Mouse (Mus musculus) lung, embryonic 16.5 days (tissue): Measurements from ENCODE around the gene Tas2r102. TPM values are rescaled to one million over a fixed set of nuclear protein-coding genes. Genes with fewer than 3 reads are reported as not detected.

Experiments
- ATAC-seq: fragments of 200-750 bp; cut with Nextera tagmentation; 2 replicates; pipeline ENCODE4 v1.8.0; 2017; ENCODE audit warnings: low read depth, mild to moderate bottlenecking, moderate library complexity
- H3K27ac ChIP-seq: fragments of 300-500 bp; sonication (generic); 2 replicates; pipeline ENCODE4 v1.5.1; 2014; ENCODE audit warnings: mild to moderate bottlenecking, control low read depth, low read length
- H3K27me3 ChIP-seq: fragments of 300-500 bp; sonication (generic); 2 replicates; pipeline ENCODE4 v1.6.1; 2014; ENCODE audit warnings: low read depth, low read length, mixed read lengths; ENCODE audit not compliant: control insufficient read depth, insufficient read depth
- H3K36me3 ChIP-seq: fragments of 300-500 bp; sonication (generic); 2 replicates; pipeline ENCODE4 v1.6.1; 2014; ENCODE audit warnings: low read length; ENCODE audit not compliant: control insufficient read depth, insufficient read depth
- H3K4me1 ChIP-seq: fragments of 300-500 bp; sonication (generic); replicated peaks from 2 replicates; pipeline ENCODE4 v1.6.1; 2014; ENCODE audit warnings: low read length, mixed read lengths; ENCODE audit not compliant: control insufficient read depth, insufficient read depth
- H3K4me2 ChIP-seq: fragments of 300-500 bp; sonication (generic); 2 replicates; pipeline ENCODE4 v1.6.1; 2014; ENCODE audit warnings: low read depth, low read length, control low read depth
- H3K4me3 ChIP-seq: fragments of 300-500 bp; sonication (generic); 2 replicates; pipeline ENCODE4 v1.5.1; 2014; ENCODE audit warnings: mild to moderate bottlenecking, low read length, control low read depth
- H3K9ac ChIP-seq: fragments of 300-500 bp; sonication (generic); 2 replicates; pipeline ENCODE4 v1.6.1; 2014; ENCODE audit warnings: low read length, control low read depth
- H3K9me3 ChIP-seq: fragments of 300-500 bp; sonication (generic); 2 replicates; pipeline ENCODE4 v1.6.1; 2016; ENCODE audit warnings: low read length; ENCODE audit not compliant: control insufficient read depth
- WGBS: fragments of 180-500 bp; shearing (Covaris S2); extraction: QIAGEN DNeasy Blood & Tissue Kit; methylation state at CpG from one replicate; pipeline ENCODE4 v1.1.7; 2014; 5-methylcytosine and 5-hydroxymethylcytosine counted together
- polyA plus RNA-seq: library from polyadenylated mRNA; unstranded; fragments of >200 nt; fragmentation: Nextera tagmentation; extraction: Ambion mirVana; gene quantifications from 2 replicates; pipeline ENCODE4 v1.2.1, GENCODE M21; 2015

Tas2r102 gene
- polyA plus RNA-seq, result not detected in 2 replicates

GRCm38 (mm10) chr6:132761831-132762230 lies at the start of gene Tas2r102:
Gene Tas2r102, plus strand, starts transcription at chr6:132762131.
- Histone ChIP-seq H3K4me2 (no peak within 1 kb of the TSS), H3K4me3 (no peak within 1 kb of the TSS), H3K4me1 (no peaks in the 10 kb centered on the region), H3K36me3 (no peaks in the 10 kb centered on the region), H3K9me3 (no peaks in the 10 kb centered on the region), H3K9ac (no peak within 1 kb of the TSS), H3K27me3 (no peaks in the 10 kb centered on the region), H3K27ac (no peak within 1 kb of the TSS)
- 81% methylated on average over 2 of the region's 2 CpGs for WGBS
- ATAC-seq, result no peak

DNA sequence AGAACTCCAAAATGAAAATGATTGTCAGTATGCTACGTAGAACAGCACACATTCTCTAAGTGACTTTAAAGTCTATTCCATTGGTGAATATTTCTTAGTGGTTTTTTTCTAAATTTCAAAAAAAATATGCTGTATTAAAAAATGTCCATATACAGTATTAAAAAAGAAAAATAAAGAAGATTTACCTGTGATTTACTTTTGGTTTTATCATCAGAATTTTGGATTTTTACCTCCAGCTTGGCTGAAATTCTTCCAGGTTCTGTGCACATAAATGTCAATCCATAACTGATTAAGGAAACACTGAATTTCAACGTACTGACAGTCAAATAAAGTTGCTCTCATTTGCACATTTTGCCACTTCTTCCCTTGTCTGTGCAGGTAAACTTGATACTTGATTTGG lies 24.0 kb upstream of the Tas2r102 start, which contains the start of gene Tas2r115:
TSS of gene Tas2r115 (minus strand) at position 101 of the 400 bp plus-strand sequence.
- H3K27ac ChIP-seq, result no peak within 1 kb of the TSS
- ATAC-seq, result no peak
- no peaks in the 10 kb centered on the region for H3K4me1 ChIP-seq
- no peaks in the 10 kb centered on the region for H3K27me3 ChIP-seq
- no peaks in the 10 kb centered on the region for H3K9me3 ChIP-seq
- no peak within 1 kb of the TSS for H3K4me2 ChIP-seq
- H3K36me3 ChIP-seq, result no peaks in the 10 kb centered on the region
- no peak within 1 kb of the TSS for H3K9ac ChIP-seq
- WGBS, result 55% methylated on average over 2 of the region's 2 CpGs
- H3K4me3 ChIP-seq, result no peak within 1 kb of the TSS

GRCm38 (mm10) chr6:132750206-132750605 lies 11.7 kb upstream of the Tas2r102 start:
- Histone ChIP-seq H3K9me3 (no peaks in the 10 kb centered on the region), H3K4me1 (no peaks in the 10 kb centered on the region), H3K4me3 (no peak overlapping the region), H3K27ac (no peak overlapping the region), H3K27me3 (no peaks in the 10 kb centered on the region), H3K4me2 (no peak overlapping the region), H3K9ac (no peak overlapping the region), H3K36me3 (no peaks in the 10 kb centered on the region)
- WGBS, result 86% methylated on average over 2 of the region's 2 CpGs
- ATAC-seq, result no peak

GRCm38 (mm10) chr6:132754430-132754829 lies 7.5 kb upstream of the Tas2r102 start, which contains the start of gene Tas2r124:
Gene Tas2r124, plus strand, starts transcription at chr6:132754730.
- ATAC-seq, result no peak
- H3K9ac ChIP-seq, result no peak within 1 kb of the TSS
- H3K9me3 ChIP-seq, result no peaks in the 10 kb centered on the region
- H3K4me3 ChIP-seq, result no peak within 1 kb of the TSS
- no peak within 1 kb of the TSS for H3K4me2 ChIP-seq
- no peaks in the 10 kb centered on the region for H3K27me3 ChIP-seq
- H3K27ac ChIP-seq, result no peak within 1 kb of the TSS
- WGBS, result 76% methylated on average over 1 of the region's 1 CpGs
- no peaks in the 10 kb centered on the region for H3K36me3 ChIP-seq
- no peaks in the 10 kb centered on the region for H3K4me1 ChIP-seq

GRCm38 (mm10) chr6:132778062-132778461 lies 16.1 kb downstream of the Tas2r102 start, which contains the start of gene Tas2r136:
Gene Tas2r136, minus strand, starts transcription at chr6:132778162.
- ATAC-seq, result no peak
- H3K9me3 ChIP-seq, result no peaks in the 10 kb centered on the region
- no peaks in the 10 kb centered on the region for H3K27me3 ChIP-seq
- H3K36me3 ChIP-seq, result no peaks in the 10 kb centered on the region
- no peak within 1 kb of the TSS for H3K27ac ChIP-seq
- H3K4me2 ChIP-seq, result no peak within 1 kb of the TSS
- H3K4me3 ChIP-seq, result no peak within 1 kb of the TSS
- H3K4me1 ChIP-seq, result no peaks in the 10 kb centered on the region
- H3K9ac ChIP-seq, result no peak within 1 kb of the TSS

- ATAC-seq, result peak; percentile 88
- Histone ChIP-seq H3K9ac (no peak overlapping the region), H3K4me2 (no peak overlapping the region), H3K36me3 (no peaks in the 10 kb centered on the region), H3K27ac (no peak overlapping the region), H3K4me3 (no peak overlapping the region), H3K4me1 (no peaks in the 10 kb centered on the region), H3K27me3 (no peaks in the 10 kb centered on the region), H3K9me3 (peaks cover 9% of the 10 kb centered on the region; the same call in 1 of the 2 replicates)
- WGBS, result 10% methylated on average over 1 of the region's 1 CpGs
Observed at GRCm38 (mm10) chr6:132795393-132795792, 33.5 kb downstream of the Tas2r102 start.

- no peak within 1 kb of the TSS for H3K4me2 ChIP-seq
- no peaks in the 10 kb centered on the region for H3K27me3 ChIP-seq
- H3K27ac ChIP-seq, result no peak within 1 kb of the TSS
- no peak for ATAC-seq
- no peaks in the 10 kb centered on the region for H3K9me3 ChIP-seq
- H3K36me3 ChIP-seq, result no peaks in the 10 kb centered on the region
- H3K4me3 ChIP-seq, result no peak within 1 kb of the TSS
- WGBS, result 84% methylated on average over 1 of the region's 1 CpGs
- H3K9ac ChIP-seq, result no peak within 1 kb of the TSS
- no peaks in the 10 kb centered on the region for H3K4me1 ChIP-seq
Observed at GRCm38 (mm10) chr6:132802518-132802917, 40.6 kb downstream of the Tas2r102 start, which contains the start of gene Tas2r117. Gene Tas2r117, plus strand, starts transcription at chr6:132802818.

Other genes with a start within 250 kb of the Tas2r102 start
- gene Prh1, start 192.3 kb upstream of the Tas2r102 start, polyA plus RNA-seq, result not detected in 2 replicates
- gene Prp2, start 166.2 kb upstream of the Tas2r102 start, polyA plus RNA-seq, result not detected in 2 replicates
- not detected in 2 replicates for gene A630073D07Rik, start 110.6 kb upstream of the Tas2r102 start, polyA plus RNA-seq
- gene Tas2r120, start 105.2 kb upstream of the Tas2r102 start, polyA plus RNA-seq, result not detected in 2 replicates
- not detected in 2 replicates for gene Tas2r121, start 61.1 kb upstream of the Tas2r102 start, polyA plus RNA-seq
- gene Tas2r122, start 50.2 kb upstream of the Tas2r102 start, polyA plus RNA-seq, result not detected in 2 replicates
- gene Tas2r115, start 24.1 kb upstream of the Tas2r102 start, polyA plus RNA-seq, result not detected in 2 replicates
- not detected in 2 replicates for gene Tas2r124, start 7.4 kb upstream of the Tas2r102 start, polyA plus RNA-seq
- gene Tas2r136, start 16.0 kb downstream of the Tas2r102 start, polyA plus RNA-seq, result not detected in 2 replicates
- gene Tas2r117, start 40.7 kb downstream of the Tas2r102 start, polyA plus RNA-seq, result not detected in 2 replicates
- not detected in 2 replicates for gene Tas2r123, start 85.0 kb downstream of the Tas2r102 start, polyA plus RNA-seq
- not detected in 2 replicates for gene Tas2r116, start 93.3 kb downstream of the Tas2r102 start, polyA plus RNA-seq
- not detected in 2 replicates for gene Tas2r110, start 105.9 kb downstream of the Tas2r102 start, polyA plus RNA-seq
- not detected in 2 replicates for gene Tas2r113, start 130.9 kb downstream of the Tas2r102 start, polyA plus RNA-seq
- gene Tas2r125, start 147.5 kb downstream of the Tas2r102 start, polyA plus RNA-seq, result not detected in 2 replicates
- gene Tas2r129, start 189.0 kb downstream of the Tas2r102 start, polyA plus RNA-seq, result not detected in 2 replicates
- gene Tas2r131, start 195.8 kb downstream of the Tas2r102 start, polyA plus RNA-seq, result not detected in 2 replicates
- not detected in 2 replicates for gene Tas2r109, start 218.8 kb downstream of the Tas2r102 start, polyA plus RNA-seq